Mouse (Mus musculus): ENCODE measurements around the gene Cyp26c1.

DNA sequence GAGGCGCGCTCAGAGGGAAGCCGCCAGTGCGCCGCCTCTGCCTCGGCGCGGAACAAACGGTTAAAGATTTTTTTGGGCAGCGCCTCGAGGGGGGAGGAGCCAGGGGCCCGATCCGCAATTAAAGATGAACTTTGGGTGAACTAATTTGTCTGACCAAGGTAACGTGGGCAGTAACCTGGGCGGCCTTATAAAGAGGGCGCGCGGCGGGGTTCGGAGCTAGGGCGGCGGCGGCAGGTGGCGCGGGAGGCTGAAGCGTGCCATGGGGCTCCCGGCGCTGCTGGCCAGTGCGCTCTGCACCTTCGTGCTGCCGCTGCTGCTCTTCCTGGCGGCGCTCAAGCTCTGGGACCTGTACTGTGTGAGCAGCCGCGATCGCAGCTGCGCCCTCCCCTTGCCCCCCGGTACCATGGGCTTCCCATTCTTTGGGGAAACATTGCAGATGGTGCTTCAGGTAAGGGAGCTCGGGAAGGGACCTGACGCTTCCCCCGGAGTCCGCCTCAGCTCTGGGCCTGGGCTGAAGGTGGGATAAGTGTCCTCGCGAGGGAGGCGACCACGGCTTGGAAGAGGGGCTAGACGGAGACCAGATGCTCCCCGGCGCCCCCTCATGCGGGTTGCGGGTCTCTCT, 12.4 kb downstream of the Cyp26c1 start, which contains the start of gene Cyp26a1:
- no peak for TF ChIP-seq CTCF (IDR thresholded peaks at IDR 0.05; ENCODE audit: extremely low read depth, insufficient read depth, low read length)
- no peak for TF ChIP-seq POLR2A (IDR thresholded peaks at IDR 0.05; ENCODE audit: extremely low read depth, insufficient read depth, low read length)
